Mouse (Mus musculus) midbrain, embryonic 10.5 days (tissue): ENCODE results near the gene Pitpnb. TPM values are rescaled to one million over a fixed set of nuclear protein-coding genes. Genes with fewer than 3 reads are reported as not detected.

Source experiments
- DNase-seq: peaks from one replicate; pipeline ENCODE4 v3.0.0-alpha.2; 2017; ENCODE audit warnings: low spot score
- H3K27ac ChIP-seq: fragments of 300-500 bp; sonication (generic); replicated peaks from 2 replicates; pipeline ENCODE4 v1.5.1; 2016; ENCODE audit warnings: mild to moderate bottlenecking
- H3K27me3 ChIP-seq: fragments of 300-500 bp; sonication (generic); 2 replicates; pipeline ENCODE4 v1.6.1; 2016; ENCODE audit warnings: low read depth, mild to moderate bottlenecking; ENCODE audit not compliant: poor library complexity, severe bottlenecking
- H3K36me3 ChIP-seq: fragments of 300-500 bp; sonication (generic); 2 replicates; pipeline ENCODE4 v1.6.1; 2016; ENCODE audit warnings: mild to moderate bottlenecking, moderate library complexity
- H3K4me1 ChIP-seq: fragments of 300-500 bp; sonication (generic); 2 replicates; pipeline ENCODE4 v1.6.1; 2016
- H3K4me3 ChIP-seq: fragments of 300-500 bp; sonication (generic); 2 replicates; pipeline ENCODE4 v1.5.1; 2016; ENCODE audit warnings: mild to moderate bottlenecking, moderate library complexity
- H3K9me3 ChIP-seq: fragments of 300-500 bp; sonication (generic); replicated peaks from 2 replicates; pipeline ENCODE4 v1.6.1; 2016; ENCODE audit warnings: mild to moderate bottlenecking
- WGBS: fragments of 180-500 bp; shearing (Covaris S2); methylation state at CpG from one replicate; pipeline ENCODE4 v1.1.7; 2016; 5-methylcytosine and 5-hydroxymethylcytosine counted together
- polyA plus RNA-seq: library from polyadenylated mRNA; unstranded; fragments of >200 nt; fragmentation: Nextera tagmentation; extraction: Ambion mirVana; gene quantifications from 2 replicates; pipeline ENCODE4 v1.2.1, GENCODE M21; 2016

Pitpnb gene
- polyA plus RNA-seq, 1 experiment from 2014 or later = 129 TPM

DNA sequence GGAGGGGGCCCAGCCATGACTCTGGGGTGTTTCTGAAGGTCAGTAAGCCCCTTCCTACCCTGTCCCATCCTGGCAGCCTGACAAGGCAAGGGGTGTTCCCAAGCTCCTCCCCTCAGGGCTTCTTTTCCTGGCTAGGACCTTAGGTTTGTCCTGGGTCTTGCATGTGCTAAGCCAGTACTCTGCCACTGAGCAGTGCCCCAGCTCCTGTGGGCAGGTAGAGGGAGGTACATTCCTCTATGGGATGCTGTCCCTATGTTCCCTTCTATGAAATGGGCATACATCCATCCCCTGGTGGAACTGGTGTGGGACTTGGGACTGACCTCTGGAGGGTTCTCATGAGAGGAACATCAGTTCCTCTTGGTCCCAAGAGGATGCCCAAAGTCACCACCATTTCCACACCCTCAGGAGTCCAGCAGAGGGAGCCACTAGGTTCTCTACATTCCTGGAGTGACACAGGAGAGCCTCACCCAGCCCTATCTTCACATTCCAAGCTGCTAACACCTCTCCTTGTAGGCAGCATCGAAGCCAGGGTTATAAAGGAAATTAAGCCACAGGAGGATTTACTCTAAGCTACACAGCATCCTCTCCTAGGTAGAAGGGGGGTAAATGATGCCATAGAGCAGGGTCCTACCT, 79.0 kb downstream of the Pitpnb start:
- peaks cover 37% of the 10 kb centered on the region for H3K4me1 ChIP-seq
- H3K4me3 ChIP-seq = no peak overlapping the region
- H3K36me3 ChIP-seq = no peaks in the 10 kb centered on the region
- WGBS = 41% methylated on average over 1 of the region's 1 CpGs
- peak; percentile 49 for DNase-seq
- H3K27ac ChIP-seq = 0 out of 2 replicates have a peak overlapping the region, but pooled peaks have one; percentile 7
- H3K27me3 ChIP-seq = peaks cover 58% of the 10 kb centered on the region
- no peaks in the 10 kb centered on the region for H3K9me3 ChIP-seq

DNA sequence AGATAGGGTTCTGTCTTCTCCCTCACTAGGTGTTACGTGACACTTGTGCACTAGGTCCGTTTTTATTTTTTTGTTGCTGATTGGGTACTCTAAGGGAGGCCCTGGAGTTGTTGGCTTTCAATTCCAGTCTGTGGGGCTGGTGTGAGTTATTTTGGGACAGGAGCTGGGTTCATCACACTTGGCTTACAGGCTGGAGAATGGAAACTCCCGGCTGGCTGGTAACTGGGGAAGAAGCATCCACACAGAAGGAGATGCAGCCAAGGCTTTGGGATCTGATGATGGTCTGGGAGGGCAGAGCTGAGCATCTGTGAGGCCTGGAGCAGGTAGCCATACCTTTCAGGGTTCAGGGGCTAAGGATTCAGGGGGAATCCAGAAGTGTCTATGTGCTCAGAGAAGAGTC, 80.1 kb downstream of the Pitpnb start:
- 71% methylated on average over 3 of the region's 3 CpGs for WGBS
- H3K36me3 ChIP-seq = no peaks in the 10 kb centered on the region
- no peak overlapping the region for H3K4me3 ChIP-seq
- H3K27me3 ChIP-seq = peaks cover 58% of the 10 kb centered on the region
- DNase-seq = no peak
- peaks cover 49% of the 10 kb centered on the region for H3K4me1 ChIP-seq
- H3K27ac ChIP-seq = no peak overlapping the region
- no peaks in the 10 kb centered on the region for H3K9me3 ChIP-seq

DNA sequence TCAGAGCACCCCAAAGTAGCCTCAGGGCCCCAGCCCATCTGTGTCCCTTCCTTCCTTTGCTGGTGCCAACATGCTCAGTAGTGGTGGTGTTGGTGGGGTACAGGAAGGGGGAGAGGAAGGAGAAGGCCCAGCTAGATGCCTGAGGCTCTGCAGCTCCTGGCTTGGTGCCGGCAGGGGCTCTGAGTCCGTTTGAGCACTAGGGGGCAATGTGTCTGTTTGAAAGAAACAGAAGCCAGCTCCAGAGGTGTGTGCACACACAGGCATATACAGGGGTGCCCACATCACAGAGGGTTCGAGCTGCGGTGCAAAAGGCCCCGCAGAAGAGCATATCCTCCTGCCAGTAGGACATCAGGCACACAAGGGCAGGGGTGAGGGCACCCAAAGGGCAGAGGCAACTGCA, 83.6 kb downstream of the Pitpnb start:
- H3K27me3 ChIP-seq = peaks cover 41% of the 10 kb centered on the region
- peak overlapping the region; percentile 98 for H3K4me3 ChIP-seq
- DNase-seq = peak; percentile 78
- no peaks in the 10 kb centered on the region for H3K9me3 ChIP-seq
- 2% methylated on average over 5 of the region's 5 CpGs for WGBS
- H3K36me3 ChIP-seq = peaks cover 11% of the 10 kb centered on the region
- peak overlapping the region; percentile 96 for H3K27ac ChIP-seq
- peaks cover 51% of the 10 kb centered on the region for H3K4me1 ChIP-seq

DNA sequence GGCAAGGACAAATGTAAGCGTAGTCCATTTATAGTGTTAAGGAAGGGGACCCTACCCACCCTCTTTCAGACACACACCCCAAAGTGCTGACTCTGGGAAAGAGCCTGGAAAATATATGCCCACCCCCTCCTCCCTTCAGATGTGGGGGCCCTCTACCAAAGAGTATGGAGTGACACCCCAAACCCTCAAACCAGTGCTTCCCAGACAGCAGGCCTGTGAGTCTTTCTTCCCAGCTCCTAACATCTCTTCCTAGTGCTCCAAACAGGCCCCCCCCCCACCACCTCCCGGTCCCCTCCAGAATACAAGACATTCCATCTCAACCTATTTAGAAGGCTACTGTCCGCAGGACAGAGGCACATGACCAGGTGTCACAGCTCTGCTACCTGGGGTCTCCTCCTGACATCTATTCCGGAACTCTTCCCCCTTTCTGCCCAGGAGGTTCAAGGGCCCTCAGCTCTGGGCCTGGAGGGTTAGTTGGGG, 84.2 kb downstream of the Pitpnb start:
- H3K4me3 ChIP-seq = peak overlapping the region; percentile 98
- H3K9me3 ChIP-seq = no peaks in the 10 kb centered on the region
- H3K27ac ChIP-seq = peak overlapping the region; percentile 96
- 28% methylated on average over 4 of the region's 4 CpGs for WGBS
- H3K4me1 ChIP-seq = peaks cover 54% of the 10 kb centered on the region
- H3K27me3 ChIP-seq = peaks cover 38% of the 10 kb centered on the region
- no peak for DNase-seq
- peaks cover 17% of the 10 kb centered on the region for H3K36me3 ChIP-seq

DNA sequence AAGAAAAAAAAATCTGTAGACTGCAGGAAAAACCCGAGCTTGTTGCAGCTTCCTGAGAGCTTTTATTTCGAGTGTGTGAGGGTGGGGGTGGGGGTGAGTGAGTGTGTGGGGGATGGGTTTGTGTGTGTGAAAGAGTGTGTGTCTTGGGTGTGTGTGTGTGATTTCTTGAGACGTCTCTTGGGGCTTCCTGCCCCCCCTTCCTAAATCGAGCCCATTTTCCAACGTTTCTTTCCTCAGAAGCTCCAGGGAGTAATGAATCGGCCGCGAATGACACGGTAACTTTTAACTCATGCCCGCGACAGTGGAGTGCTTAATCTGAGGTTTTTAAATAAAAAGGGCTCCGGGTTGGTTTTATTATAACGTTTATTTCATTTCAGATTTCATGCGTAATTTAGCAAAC, 85.0 kb downstream of the Pitpnb start:
- peak overlapping the region; percentile 98 for H3K4me3 ChIP-seq
- under 1% methylated on average over 14 of the region's 14 CpGs for WGBS
- H3K27ac ChIP-seq = peak overlapping the region; percentile 96
- no peak for DNase-seq
- peaks cover 25% of the 10 kb centered on the region for H3K36me3 ChIP-seq
- no peaks in the 10 kb centered on the region for H3K9me3 ChIP-seq
- peaks cover 32% of the 10 kb centered on the region for H3K27me3 ChIP-seq
- peaks cover 62% of the 10 kb centered on the region for H3K4me1 ChIP-seq

DNA sequence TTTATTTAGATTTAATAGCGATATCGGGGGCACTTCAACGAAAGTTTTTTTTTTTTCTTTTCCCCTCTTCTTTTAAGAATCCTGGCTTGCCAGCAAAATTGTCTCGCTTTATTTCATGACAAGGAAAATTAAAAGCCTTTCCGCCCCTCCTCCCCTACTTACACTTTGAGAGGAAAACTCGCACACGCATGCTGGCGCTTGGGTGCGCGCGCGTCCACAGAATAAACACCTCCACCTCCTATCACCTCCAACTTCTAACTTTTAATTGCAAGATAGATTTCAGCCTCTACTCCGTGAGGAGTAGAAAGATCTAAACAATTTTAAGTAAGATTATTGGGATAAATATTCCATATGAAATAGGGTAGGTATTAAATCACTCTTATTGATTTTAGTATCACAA, 85.5 kb downstream of the Pitpnb start:
- 1% methylated on average over 13 of the region's 13 CpGs for WGBS
- Histone ChIP-seq H3K9me3 (no peaks in the 10 kb centered on the region), H3K36me3 (peaks cover 29% of the 10 kb centered on the region), H3K4me3 (peak overlapping the region; percentile 98), H3K4me1 (peaks cover 66% of the 10 kb centered on the region), H3K27me3 (peaks cover 27% of the 10 kb centered on the region), H3K27ac (peak overlapping the region; percentile 96)
- DNase-seq = no peak

DNA sequence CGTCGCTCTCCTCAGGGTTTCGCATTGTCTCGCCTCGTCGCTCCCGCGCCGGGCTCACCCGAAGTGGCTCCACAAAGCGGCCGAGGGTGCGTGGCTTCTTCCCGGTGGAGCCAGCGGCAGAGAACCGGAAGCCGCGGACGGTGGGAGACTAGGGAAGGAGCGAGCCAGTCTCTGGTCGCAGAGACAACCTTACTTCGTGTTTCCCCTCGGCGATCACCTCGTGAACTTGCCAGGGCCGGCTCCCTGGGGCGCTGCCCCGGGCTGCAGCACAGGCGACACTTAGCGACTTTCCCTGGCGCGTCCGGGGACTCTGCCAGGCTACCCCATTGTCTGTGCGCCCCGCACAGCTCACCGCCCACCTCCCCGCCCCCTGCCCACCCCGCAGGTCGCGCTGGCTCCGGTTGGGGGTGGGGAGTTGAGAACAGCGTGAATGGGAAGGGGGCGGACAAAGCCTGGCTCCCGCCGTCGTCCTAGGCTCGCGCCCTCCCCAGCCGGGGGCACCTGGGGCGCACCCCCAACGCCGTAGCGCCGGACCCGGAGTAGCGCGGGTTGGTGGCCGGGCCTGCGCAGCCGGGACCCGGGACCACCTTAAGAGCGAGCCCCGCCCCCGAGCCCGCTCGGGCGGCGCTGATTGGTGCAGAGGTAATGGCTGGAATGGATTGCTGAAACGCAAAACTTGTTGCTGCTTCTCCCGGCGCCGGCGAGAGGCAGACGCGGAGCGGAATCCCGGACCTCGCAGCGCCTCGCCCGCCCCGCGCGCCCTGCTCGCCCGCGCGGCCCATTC, 86.2 kb downstream of the Pitpnb start, which contains the start of gene Mn1:
Gene Mn1 (plus strand): TSS at position 772 of the 784 bp plus-strand sequence.
- H3K36me3 ChIP-seq = peaks cover 37% of the 10 kb centered on the region
- peaks cover 74% of the 10 kb centered on the region for H3K4me1 ChIP-seq
- no peaks in the 10 kb centered on the region for H3K9me3 ChIP-seq
- H3K4me3 ChIP-seq = peak within 1 kb of the TSS; percentile 98
- DNase-seq = peak; percentile 96
- under 1% methylated on average over 88 of the region's 88 CpGs for WGBS
- H3K27ac ChIP-seq = peak within 1 kb of the TSS; percentile 96
- H3K27me3 ChIP-seq = peaks cover 20% of the 10 kb centered on the region

DNA sequence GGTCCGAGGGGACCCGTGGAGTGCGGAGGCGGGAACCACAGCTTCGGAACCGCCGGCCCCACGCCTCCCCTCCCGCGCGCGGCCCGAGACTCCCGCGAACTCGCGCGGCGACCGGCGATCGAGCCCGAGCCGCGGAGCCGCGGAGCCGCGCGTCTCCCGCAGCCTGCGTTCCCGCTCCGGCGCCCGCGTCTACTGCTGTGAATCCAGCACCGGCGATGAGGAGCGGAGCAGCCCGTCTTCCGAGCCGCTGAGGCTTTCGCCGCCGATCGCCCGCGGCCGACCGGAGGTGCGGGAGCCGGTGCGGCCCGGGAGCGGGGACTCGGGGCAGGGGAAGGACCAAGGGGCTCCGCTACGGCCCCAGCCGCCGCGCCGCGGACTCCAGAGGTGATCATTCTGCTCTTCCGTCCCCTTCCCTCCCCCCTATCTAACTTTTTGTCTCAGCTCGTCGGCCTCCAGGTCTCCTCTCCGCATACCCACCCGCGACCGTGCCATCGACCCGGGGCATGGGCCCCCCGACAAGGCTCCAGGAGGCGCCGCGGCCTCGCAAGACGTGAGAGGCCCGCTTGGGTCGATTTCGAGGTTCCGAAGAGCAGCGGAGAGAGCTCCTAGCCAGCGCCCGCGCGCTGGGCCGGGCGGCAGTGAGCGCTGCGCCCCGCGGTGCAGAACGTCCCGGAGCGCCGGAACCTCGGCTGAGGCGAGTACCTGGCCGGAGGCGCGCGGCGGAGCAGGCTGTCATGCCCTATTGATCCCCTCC, 87.0 kb downstream of the Pitpnb start:
- H3K27me3 ChIP-seq = peaks cover 14% of the 10 kb centered on the region
- peaks cover 82% of the 10 kb centered on the region for H3K4me1 ChIP-seq

DNA sequence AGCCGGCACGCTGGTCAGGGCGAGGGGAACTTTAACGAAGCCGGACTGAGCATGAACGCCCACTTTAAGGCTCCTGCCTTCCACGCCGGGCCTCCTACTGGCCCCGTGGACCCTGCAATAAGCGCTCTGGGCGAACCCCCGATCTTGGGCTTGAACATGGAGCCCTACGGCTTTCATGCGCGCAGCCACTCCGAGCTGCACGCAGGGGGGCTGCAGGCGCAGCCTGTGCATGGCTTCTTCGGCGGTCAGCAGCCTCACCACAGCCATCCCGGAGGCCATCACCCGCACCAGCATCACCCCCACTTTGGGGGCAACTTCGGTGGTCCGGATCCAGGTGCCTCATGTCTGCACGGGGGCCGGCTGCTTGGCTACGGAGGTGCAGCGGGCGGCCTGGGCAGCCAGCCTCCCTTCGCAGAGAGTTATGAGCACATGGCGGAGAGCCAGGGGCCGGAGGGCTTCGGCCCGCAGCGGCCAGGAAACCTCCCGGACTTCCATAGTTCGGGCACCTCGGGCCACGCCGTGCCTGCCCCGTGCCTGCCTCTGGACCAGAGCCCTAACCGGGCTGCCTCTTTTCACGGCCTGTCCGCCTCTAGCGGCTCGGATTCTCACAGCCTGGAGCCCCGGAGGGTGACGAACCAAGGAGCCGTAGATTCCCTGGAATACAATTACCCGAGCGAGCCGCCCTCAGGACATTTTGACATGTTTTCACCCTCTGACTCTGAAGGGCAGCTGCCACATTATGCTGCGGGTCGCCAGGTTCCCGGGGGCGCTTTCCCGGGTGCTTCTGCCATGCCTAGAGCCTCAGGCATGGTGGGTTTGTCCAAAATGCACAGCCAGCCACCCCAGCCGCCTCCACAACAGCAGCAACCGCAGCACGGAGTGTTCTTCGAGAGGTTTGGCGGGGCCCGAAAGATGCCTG, 87.9 kb downstream of the Pitpnb start:
- WGBS = under 1% methylated on average over 63 of the region's 63 CpGs
- H3K27ac ChIP-seq = peak overlapping the region; percentile 96
- H3K9me3 ChIP-seq = no peaks in the 10 kb centered on the region
- peak; percentile 71 for DNase-seq
- H3K36me3 ChIP-seq = peaks cover 51% of the 10 kb centered on the region
- H3K27me3 ChIP-seq = peaks cover 8% of the 10 kb centered on the region
- H3K4me1 ChIP-seq = peaks cover 84% of the 10 kb centered on the region
- peak overlapping the region; percentile 98 for H3K4me3 ChIP-seq

More for the DNA sequence above, 87.0 kb downstream of the Pitpnb start:
- DNase-seq = peak; percentile 66
- peak overlapping the region; percentile 98 for H3K4me3 ChIP-seq
- peak overlapping the region; percentile 96 for H3K27ac ChIP-seq
- no peaks in the 10 kb centered on the region for H3K9me3 ChIP-seq
- WGBS = under 1% methylated on average over 105 of the region's 105 CpGs
- peaks cover 44% of the 10 kb centered on the region for H3K36me3 ChIP-seq

DNA sequence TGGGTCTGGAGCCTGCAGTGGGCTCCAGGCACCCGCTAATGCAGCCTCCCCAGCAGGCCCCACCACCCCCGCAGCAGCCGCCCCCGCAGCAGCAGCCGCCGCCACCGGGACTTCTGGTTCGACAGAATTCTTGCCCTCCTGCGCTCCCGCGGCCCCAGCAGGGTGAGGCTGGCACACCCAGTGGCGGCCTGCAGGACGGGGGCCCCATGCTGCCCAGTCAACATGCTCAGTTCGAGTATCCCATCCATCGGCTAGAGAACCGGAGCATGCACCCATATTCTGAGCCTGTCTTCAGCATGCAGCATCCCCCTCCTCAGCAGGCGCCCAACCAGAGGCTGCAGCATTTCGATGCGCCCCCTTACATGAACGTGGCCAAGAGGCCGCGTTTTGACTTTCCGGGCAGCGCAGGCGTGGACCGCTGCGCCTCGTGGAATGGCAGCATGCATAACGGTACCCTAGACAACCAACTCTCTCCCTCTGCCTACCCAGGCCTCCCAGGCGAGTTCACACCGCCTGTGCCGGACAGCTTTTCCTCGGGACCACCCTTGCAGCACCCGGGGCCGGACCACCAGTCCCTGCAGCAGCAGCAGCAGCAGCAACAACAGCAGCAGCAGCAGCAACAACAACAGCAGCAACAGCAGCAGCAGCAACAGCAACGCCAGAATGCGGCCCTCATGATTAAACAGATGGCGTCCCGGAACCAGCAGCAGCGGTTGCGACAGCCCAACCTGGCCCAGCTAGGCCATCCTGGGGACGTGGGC, 88.7 kb downstream of the Pitpnb start:
- under 1% methylated on average over 42 of the region's 42 CpGs for WGBS
- DNase-seq = no peak
- H3K36me3 ChIP-seq = peaks cover 59% of the 10 kb centered on the region

DNA sequence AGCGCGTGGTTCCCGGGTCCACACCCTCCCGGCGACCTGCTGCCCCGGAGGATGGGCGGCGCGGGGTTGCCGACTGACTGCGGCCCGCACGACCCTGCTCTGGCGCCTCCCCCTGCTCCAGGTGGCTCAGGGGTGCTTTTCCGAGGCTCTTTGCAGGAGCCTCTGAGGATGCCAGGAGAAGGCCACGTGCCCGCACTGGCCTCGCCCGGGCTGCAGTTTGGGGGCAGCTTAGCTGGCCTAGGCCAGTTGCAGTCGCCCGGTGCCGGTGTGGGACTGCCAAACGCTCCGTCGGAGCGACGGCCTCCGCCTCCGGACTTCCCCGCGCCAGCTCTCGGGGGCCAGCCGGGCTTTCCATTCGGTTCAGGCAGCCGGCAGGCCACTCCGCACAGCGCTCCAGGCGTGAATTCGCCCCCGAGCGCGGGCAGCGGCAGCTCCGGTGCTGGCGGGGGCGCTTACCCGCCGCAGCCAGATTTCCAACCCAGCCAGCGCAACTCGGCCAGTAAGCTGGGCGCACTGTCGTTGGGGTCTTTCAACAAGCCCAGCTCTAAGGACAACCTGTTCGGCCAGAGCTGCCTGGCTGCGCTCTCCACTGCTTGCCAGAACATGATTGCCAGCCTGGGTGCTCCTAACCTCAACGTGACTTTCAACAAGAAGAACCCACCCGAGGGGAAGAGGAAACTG, 89.6 kb downstream of the Pitpnb start:
- H3K9me3 ChIP-seq = no peaks in the 10 kb centered on the region
- peak; percentile 60 for DNase-seq
- 1% methylated on average over 56 of the region's 56 CpGs for WGBS
- no peaks in the 10 kb centered on the region; the same call in 1 of the 2 replicates for H3K27me3 ChIP-seq
- H3K27ac ChIP-seq = peak overlapping the region; percentile 96
- H3K36me3 ChIP-seq = peaks cover 67% of the 10 kb centered on the region
- peaks cover 84% of the 10 kb centered on the region for H3K4me1 ChIP-seq
- peak overlapping the region; percentile 98 for H3K4me3 ChIP-seq

More for the DNA sequence above, 88.7 kb downstream of the Pitpnb start:
- H3K9me3 ChIP-seq = no peaks in the 10 kb centered on the region
- peak overlapping the region; percentile 96 for H3K27ac ChIP-seq
- peaks cover 84% of the 10 kb centered on the region for H3K4me1 ChIP-seq
- no peaks in the 10 kb centered on the region; the same call in 1 of the 2 replicates for H3K27me3 ChIP-seq
- H3K4me3 ChIP-seq = peak overlapping the region; percentile 98
